Mouse (Mus musculus): ENCODE results near the gene Slc39a13.
"Not testable (repeated sequence)": the region's sequence is repeated elsewhere in the genome, so short reads cannot be mapped to it uniquely, and the experiment has no call there.

Gene Slc39a13

GRCm38 (mm10) chr2:91070076-91070800 lies at the start of gene Slc39a13:
Slc39a13 (minus strand) TSS chr2:91070417.
- DNase-seq (ENCODE audit: low read depth): peak; percentile 88

- no peak for DNase-seq (ENCODE audit: low read depth)
Measured at GRCm38 (mm10) chr2:91119551-91119950, 49.3 kb upstream of the Slc39a13 start.

GRCm38 (mm10) chr2:91119061-91119460 lies 48.8 kb upstream of the Slc39a13 start:
- DNase-seq (ENCODE audit: low read depth): no peak

GRCm38 (mm10) chr2:91118647-91119046 lies 48.4 kb upstream of the Slc39a13 start:
- no peak for DNase-seq (ENCODE audit: low read depth)

GRCm38 (mm10) chr2:91117585-91118275 lies 47.5 kb upstream of the Slc39a13 start, which contains the start of gene Mybpc3:
Mybpc3 (plus strand) TSS chr2:91118144.
- no peak for DNase-seq (ENCODE audit: low read depth)

GRCm38 (mm10) chr2:91116842-91117241 lies 46.6 kb upstream of the Slc39a13 start:
- no peak for DNase-seq (ENCODE audit: low read depth)

- no peak for DNase-seq (ENCODE audit: low read depth)
Measured at GRCm38 (mm10) chr2:91115578-91115970, 45.4 kb upstream of the Slc39a13 start.

- DNase-seq (ENCODE audit: low read depth): peak; percentile 81
Measured at GRCm38 (mm10) chr2:91114781-91115577, 44.8 kb upstream of the Slc39a13 start.

- DNase-seq (ENCODE audit: low read depth): no peak
Measured at GRCm38 (mm10) chr2:91113852-91114251, 43.6 kb upstream of the Slc39a13 start.

GRCm38 (mm10) chr2:91113334-91113733 lies 43.1 kb upstream of the Slc39a13 start:
- no peak for DNase-seq (ENCODE audit: low read depth)

GRCm38 (mm10) chr2:91112491-91112890 lies 42.3 kb upstream of the Slc39a13 start:
- DNase-seq (ENCODE audit: low read depth): peak; percentile 77

GRCm38 (mm10) chr2:91111832-91112231 lies 41.6 kb upstream of the Slc39a13 start:
- not testable (repeated sequence) for DNase-seq (ENCODE audit: low read depth)

- no peak for DNase-seq (ENCODE audit: low read depth)
Measured at GRCm38 (mm10) chr2:91110429-91110828, 40.2 kb upstream of the Slc39a13 start.

- no peak for DNase-seq (ENCODE audit: low read depth)
Measured at GRCm38 (mm10) chr2:91109807-91110385, 39.7 kb upstream of the Slc39a13 start.

GRCm38 (mm10) chr2:91109241-91109640 lies 39.0 kb upstream of the Slc39a13 start:
- DNase-seq (ENCODE audit: low read depth): no peak

- no peak for DNase-seq (ENCODE audit: low read depth)
Measured at GRCm38 (mm10) chr2:91108156-91108555, 37.9 kb upstream of the Slc39a13 start.

- DNase-seq (ENCODE audit: low read depth): peak; percentile 93
Measured at GRCm38 (mm10) chr2:91101124-91101740, 31.0 kb upstream of the Slc39a13 start.

- DNase-seq (ENCODE audit: low read depth): no peak
Measured at GRCm38 (mm10) chr2:91098156-91098555, 27.9 kb upstream of the Slc39a13 start.

GRCm38 (mm10) chr2:91097015-91097414 lies 26.8 kb upstream of the Slc39a13 start:
- DNase-seq (ENCODE audit: low read depth): no peak

- peak; percentile 58 for DNase-seq (ENCODE audit: low read depth)
Measured at GRCm38 (mm10) chr2:91096524-91096923, 26.3 kb upstream of the Slc39a13 start.

GRCm38 (mm10) chr2:91090827-91091226 lies 20.6 kb upstream of the Slc39a13 start:
- DNase-seq (ENCODE audit: low read depth): no peak

GRCm38 (mm10) chr2:91090208-91090607 lies 20.0 kb upstream of the Slc39a13 start:
- DNase-seq (ENCODE audit: low read depth): no peak

Data from c-Kit-positive CD71-positive TER-119-negative erythroid progenitor cells, embryonic 14.5 days (primary cell).